Mouse (Mus musculus) neural tube, embryonic 12.5 days (tissue): Measurements from ENCODE around the gene Pigo. TPM values are rescaled to one million over a fixed set of nuclear protein-coding genes. Genes with fewer than 3 reads are reported as not detected.
"Not testable (repeated sequence)": the region's sequence is repeated elsewhere in the genome, so short reads cannot be mapped to it uniquely, and the experiment has no call there.

Source experiments
- ATAC-seq: fragments of 200-750 bp; cut with Nextera tagmentation; 2 replicates; pipeline ENCODE4 v1.8.0; 2017; ENCODE audit warnings: low read depth, mild to moderate bottlenecking, moderate TSS enrichment, moderate library complexity; ENCODE audit not compliant: low FRiP score
- H3K27ac ChIP-seq: fragments of 300-500 bp; sonication (generic); 2 replicates; pipeline ENCODE4 v1.5.1; 2016
- H3K27me3 ChIP-seq: fragments of 300-500 bp; sonication (generic); replicated peaks from 2 replicates; pipeline ENCODE4 v1.6.1; 2016; ENCODE audit warnings: mild to moderate bottlenecking
- H3K36me3 ChIP-seq: fragments of 300-500 bp; sonication (generic); 2 replicates; pipeline ENCODE4 v1.6.1; 2016; ENCODE audit warnings: mild to moderate bottlenecking
- H3K4me1 ChIP-seq: fragments of 300-500 bp; sonication (generic); 2 replicates; pipeline ENCODE4 v1.6.1; 2016
- H3K4me2 ChIP-seq: fragments of 300-500 bp; sonication (generic); replicated peaks from 2 replicates; pipeline ENCODE4 v1.6.1; 2016; ENCODE audit warnings: mild to moderate bottlenecking
- H3K4me3 ChIP-seq: fragments of 300-500 bp; sonication (generic); 2 replicates; pipeline ENCODE4 v1.5.1; 2016
- H3K9ac ChIP-seq: fragments of 300-500 bp; sonication (generic); 2 replicates; pipeline ENCODE4 v1.6.1; 2016; ENCODE audit warnings: mild to moderate bottlenecking
- H3K9me3 ChIP-seq: fragments of 300-500 bp; sonication (generic); 2 replicates; pipeline ENCODE4 v1.6.1; 2016; ENCODE audit warnings: mild to moderate bottlenecking
- WGBS: fragments of 180-500 bp; shearing (Covaris S2); methylation state at CpG from one replicate; pipeline ENCODE4 v1.1.7; 2016; 5-methylcytosine and 5-hydroxymethylcytosine counted together
- polyA plus RNA-seq: library from polyadenylated mRNA; unstranded; fragments of >200 nt; fragmentation: Nextera tagmentation; extraction: Ambion mirVana; gene quantifications from 2 replicates; pipeline ENCODE4 v1.2.1, GENCODE M21; 2016

Pigo gene
- polyA plus RNA-seq, 1 experiment from 2014 or later: 25.2 TPM

DNA sequence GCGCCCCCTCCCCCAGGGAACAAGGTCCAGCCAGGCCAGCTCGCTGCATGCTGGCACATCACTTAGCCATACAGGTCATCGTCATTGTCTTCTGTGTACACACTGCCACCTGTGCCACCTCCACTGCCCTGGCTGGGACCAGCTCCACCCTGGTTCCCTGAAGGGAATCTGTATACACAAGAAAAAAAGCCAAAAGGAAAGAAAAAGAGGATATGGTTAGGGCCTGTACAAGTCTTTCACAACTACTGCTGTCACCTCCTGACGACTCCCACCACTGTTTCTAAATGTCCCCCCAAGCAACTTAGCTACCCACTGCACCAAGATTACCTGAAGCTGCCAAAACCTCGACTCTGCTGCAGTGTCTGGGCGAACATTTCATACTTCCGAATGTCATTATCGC lies 45.2 kb downstream of the Pigo start:
- 91% methylated on average over 8 of the region's 8 CpGs for WGBS
- H3K9ac ChIP-seq, H3K4me1 ChIP-seq, H3K27ac ChIP-seq, H3K27me3 ChIP-seq, H3K4me2 ChIP-seq, H3K9me3 ChIP-seq, H3K4me3 ChIP-seq, ATAC-seq: not testable (repeated sequence)
- peaks cover 76% of the 10 kb centered on the region for H3K36me3 ChIP-seq

DNA sequence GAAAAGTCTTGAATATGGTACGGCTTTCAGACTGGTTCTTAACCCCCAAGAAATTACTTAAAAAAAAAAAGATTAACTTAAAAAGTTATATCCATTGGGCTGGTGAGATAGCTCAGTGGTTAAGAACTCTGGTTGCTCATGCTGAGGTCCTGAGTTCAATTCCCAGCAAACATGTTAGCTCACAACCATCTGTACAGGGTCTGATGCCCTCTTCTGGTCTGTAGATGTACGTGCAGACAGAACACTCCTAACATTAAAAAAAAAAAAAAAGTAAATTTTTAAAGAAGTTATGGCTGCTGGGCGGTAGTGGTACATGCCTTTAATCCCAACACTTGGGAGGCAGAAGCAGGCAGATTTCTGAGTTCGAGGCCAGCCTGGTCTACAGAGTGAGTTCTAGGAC lies 47.6 kb downstream of the Pigo start:
- H3K27me3 ChIP-seq: no peaks in the 10 kb centered on the region

DNA sequence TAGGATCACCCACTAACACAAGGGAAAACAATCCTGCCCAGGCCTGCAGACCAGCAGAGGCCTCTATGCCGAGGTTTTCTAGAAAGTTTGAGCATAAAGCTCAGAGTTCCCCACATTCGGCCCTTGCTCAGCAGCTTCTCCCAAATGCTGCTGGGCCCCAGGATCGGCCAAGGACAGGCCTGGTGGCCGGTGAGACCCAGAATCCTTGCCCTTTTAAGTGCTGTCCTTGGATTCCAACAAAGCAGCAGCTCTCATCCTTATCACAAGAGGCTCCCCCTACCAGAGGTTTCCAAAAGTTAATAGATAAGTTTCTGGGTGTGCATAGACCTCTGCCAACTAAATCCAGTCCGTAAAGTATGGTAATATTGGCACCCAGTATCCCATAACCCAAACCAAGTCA lies 51.8 kb downstream of the Pigo start:
- no peak overlapping the region for H3K27ac ChIP-seq
- H3K9ac ChIP-seq: no peak overlapping the region
- H3K36me3 ChIP-seq: peaks cover 19% of the 10 kb centered on the region
- WGBS: 84% methylated on average over 5 of the region's 5 CpGs
- no peaks in the 10 kb centered on the region for H3K27me3 ChIP-seq
- no peak overlapping the region for H3K4me2 ChIP-seq
- no peak overlapping the region for H3K4me3 ChIP-seq
- H3K4me1 ChIP-seq: no peaks in the 10 kb centered on the region
- ATAC-seq: no peak
- H3K9me3 ChIP-seq: no peaks in the 10 kb centered on the region

More for the DNA sequence above, 47.6 kb downstream of the Pigo start:
- no peak overlapping the region for H3K4me3 ChIP-seq
- peaks cover 52% of the 10 kb centered on the region for H3K36me3 ChIP-seq
- H3K9me3 ChIP-seq: no peaks in the 10 kb centered on the region
- ATAC-seq: no peak
- H3K4me1 ChIP-seq: no peaks in the 10 kb centered on the region
- no peak overlapping the region for H3K4me2 ChIP-seq
- WGBS: 94% methylated on average over 4 of the region's 4 CpGs
- no peak overlapping the region for H3K27ac ChIP-seq
- H3K9ac ChIP-seq: no peak overlapping the region

DNA sequence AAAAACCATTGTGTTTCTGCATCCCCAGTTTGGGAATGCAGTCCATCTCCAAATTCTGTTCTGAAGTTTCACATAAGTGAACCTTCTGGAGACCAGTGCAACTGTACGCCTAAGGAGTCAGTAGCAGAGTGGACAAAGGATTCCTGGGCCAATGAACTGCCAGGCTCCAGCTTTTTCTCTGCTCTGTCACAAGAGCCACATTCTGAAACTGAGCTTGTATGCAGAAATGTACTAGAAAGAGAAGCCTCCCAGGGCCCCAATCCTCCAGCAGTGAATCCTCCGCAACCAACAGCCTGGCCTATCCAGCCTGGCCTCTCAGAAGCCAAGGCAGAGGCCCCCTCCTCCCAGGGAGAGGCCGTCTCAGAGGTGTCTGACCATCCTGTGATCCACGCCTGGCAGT lies 52.7 kb downstream of the Pigo start:
- H3K27ac ChIP-seq: no peak overlapping the region
- WGBS: 79% methylated on average over 4 of the region's 4 CpGs
- no peaks in the 10 kb centered on the region for H3K4me1 ChIP-seq
- no peak overlapping the region for H3K9ac ChIP-seq
- no peak overlapping the region for H3K4me2 ChIP-seq
- no peaks in the 10 kb centered on the region for H3K27me3 ChIP-seq
- H3K36me3 ChIP-seq: peaks cover 11% of the 10 kb centered on the region
- H3K4me3 ChIP-seq: no peak overlapping the region
- H3K9me3 ChIP-seq: no peaks in the 10 kb centered on the region
- ATAC-seq: no peak

DNA sequence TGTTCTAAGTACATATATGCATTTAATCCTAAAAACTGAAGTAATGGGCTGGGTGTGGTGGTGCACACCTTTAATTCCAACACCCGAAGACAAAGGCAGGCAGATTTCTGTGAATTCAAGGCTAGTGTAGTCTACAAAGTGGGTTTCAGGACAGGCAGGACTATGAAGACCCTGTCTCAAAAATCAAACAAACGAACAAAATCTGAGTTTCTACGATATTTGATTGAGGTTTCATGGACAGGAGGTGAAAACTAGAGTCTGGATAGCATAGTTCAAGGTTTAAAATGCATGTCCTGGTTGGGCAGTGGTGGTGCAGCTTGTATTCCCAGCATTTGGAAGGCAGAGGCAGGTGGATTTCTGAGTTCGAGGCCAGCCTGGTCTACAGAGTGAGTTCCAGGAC lies 56.3 kb downstream of the Pigo start, which contains the start of gene 1700022I11Rik:
Gene 1700022I11Rik, plus strand, starts transcription at position 301 of the 400 bp plus-strand sequence.
- H3K4me3 ChIP-seq: no peak within 1 kb of the TSS
- no peak within 1 kb of the TSS for H3K4me2 ChIP-seq
- H3K4me1 ChIP-seq: no peaks in the 10 kb centered on the region; the same call in 1 of the 2 replicates
- no peaks in the 10 kb centered on the region for H3K36me3 ChIP-seq
- H3K9ac ChIP-seq: no peak within 1 kb of the TSS
- no peaks in the 10 kb centered on the region for H3K27me3 ChIP-seq
- no peaks in the 10 kb centered on the region for H3K9me3 ChIP-seq
- WGBS: 93% methylated on average over 4 of the region's 4 CpGs
- no peak for ATAC-seq
- no peak within 1 kb of the TSS for H3K27ac ChIP-seq

Other genes starting within 250 kb of the Pigo start
- 0.05 and 0.14 TPM in 2 replicates for gene Fam205a1, start 171.9 kb downstream of the Pigo start, polyA plus RNA-seq
- gene Gm12394, start 169.0 kb downstream of the Pigo start, polyA plus RNA-seq: 0.80 and 0.82 TPM in 2 replicates
- 2.5 and 2.6 TPM in 2 replicates for gene Fam205c, start 151.6 kb downstream of the Pigo start, polyA plus RNA-seq
- 10.9 and 11.4 TPM in 2 replicates for gene Phf24, start 109.2 kb downstream of the Pigo start, polyA plus RNA-seq
- 29.0 and 33.6 TPM in 2 replicates for gene Dnajb5, start 76.0 kb downstream of the Pigo start, polyA plus RNA-seq
- gene 1700022I11Rik, start 56.2 kb downstream of the Pigo start, polyA plus RNA-seq: 0.46 and 0.93 TPM in 2 replicates
- gene Vcp, start 25.3 kb downstream of the Pigo start, polyA plus RNA-seq: 631 and 640 TPM in 2 replicates
- gene Fancg, start 15.3 kb downstream of the Pigo start, polyA plus RNA-seq: 17.4 and 20.9 TPM in 2 replicates
- 251 and 257 TPM in 2 replicates for gene Stoml2, start 5.9 kb upstream of the Pigo start, polyA plus RNA-seq
- gene Fam214b, start 20.4 kb upstream of the Pigo start, polyA plus RNA-seq: 33.8 and 36.2 TPM in 2 replicates
- 19.1 and 22.4 TPM in 2 replicates for gene Unc13b, start 33.1 kb upstream of the Pigo start, polyA plus RNA-seq
- 0.08 and 0.10 TPM in 2 replicates for gene Atp8b5, start 241.3 kb upstream of the Pigo start, polyA plus RNA-seq